Mouse (Mus musculus) ZHBTc4 (cell line): Measurements from ENCODE around the gene Pars2.

Experiments
- DNase-seq: peaks from one replicate; pipeline ENCODE4 v3.0.0-alpha.2; 2011; ENCODE audit warnings: low read depth, low spot score

Pars2 gene

DNA sequence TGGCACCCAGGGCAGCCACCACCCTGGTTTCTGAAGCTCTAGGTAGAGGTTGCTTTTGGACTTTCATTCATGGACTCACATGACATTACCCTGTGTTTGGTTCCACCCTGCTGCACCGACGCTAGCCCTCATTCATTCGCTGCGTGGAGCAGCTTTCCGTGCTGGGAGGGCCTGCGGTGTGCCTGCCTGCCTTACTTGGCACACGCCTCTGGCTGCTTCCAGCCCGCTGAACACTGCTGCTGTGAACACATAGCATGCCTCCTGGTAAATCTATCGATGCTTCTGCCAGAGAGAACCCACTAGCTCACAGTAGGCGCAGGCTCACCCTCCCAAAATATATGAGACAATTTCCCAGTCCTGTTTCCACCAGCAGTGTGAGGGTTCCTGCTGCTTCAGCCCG, 53.5 kb downstream of the Pars2 start:
- peak; percentile 63 for DNase-seq
